Mouse (Mus musculus) lung, adult 2 months (tissue): Measurements from ENCODE around the gene Cars2.

ENCODE experiments used
- CTCF ChIP-seq: fragments of 200-500 bp; IDR thresholded peaks from 2 replicates; pipeline ENCODE4 v1.5.1; 2011; ENCODE audit warnings: mild to moderate bottlenecking, low read length, control low read depth; ENCODE audit not compliant: insufficient read depth
- POLR2A ChIP-seq: fragments of 200-500 bp; IDR thresholded peaks from 2 replicates; pipeline ENCODE4 v1.6.1; 2011; ENCODE audit warnings: low read depth, mild to moderate bottlenecking, control low read depth, low read length, borderline replicate concordance; ENCODE audit errors: extremely low read depth

DNA sequence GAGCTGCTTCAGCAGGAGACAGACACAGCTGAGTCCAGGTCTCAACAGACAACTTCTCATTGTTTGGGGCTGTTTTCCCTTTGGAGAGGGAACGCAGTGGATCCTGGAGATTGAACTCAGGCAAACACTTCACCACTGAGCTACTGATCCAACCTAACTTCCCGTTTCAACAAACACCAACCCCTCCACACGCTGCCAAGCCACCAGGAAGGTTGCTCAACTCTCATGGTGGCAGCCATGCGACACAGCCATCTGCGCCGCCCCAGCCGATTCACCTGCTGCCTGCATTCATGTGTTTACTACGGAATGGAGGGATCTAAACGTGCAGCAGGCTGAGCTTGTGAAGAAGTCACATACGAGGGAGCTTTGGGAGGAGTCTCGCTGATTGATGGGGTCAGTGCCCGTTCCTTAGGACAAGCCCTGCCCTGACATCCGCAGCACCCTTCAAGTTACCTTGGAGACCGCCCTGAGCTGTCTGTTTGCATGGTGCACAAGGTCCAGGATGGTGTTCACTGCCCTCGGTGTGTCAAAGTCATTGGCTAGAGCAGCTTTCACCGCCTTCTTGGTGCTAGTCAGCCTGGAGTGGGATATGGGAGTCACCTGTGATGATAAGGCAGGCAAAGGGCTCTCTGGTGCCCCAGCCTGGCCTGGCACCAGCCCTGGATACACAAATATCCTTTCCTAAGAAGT lies 33.1 kb downstream of the Cars2 start:
- TF ChIP-seq CTCF, result no peak
- TF ChIP-seq POLR2A, result no peak
